Mouse (Mus musculus) C2C12 (cell line): ENCODE data around the gene Gm42372.

ENCODE experiments used
- CTCF ChIP-seq: IDR thresholded peaks from one replicate; pipeline ENCODE4 v1.5.1; 2011; ENCODE audit not compliant: control insufficient read depth, insufficient read depth, insufficient read length
- FOSL1 ChIP-seq: IDR thresholded peaks from one replicate; pipeline ENCODE4 v1.8.0; 2011; ENCODE audit warnings: mild to moderate bottlenecking, low read length; ENCODE audit not compliant: poor library complexity, insufficient read depth, severe bottlenecking
- MAX ChIP-seq: IDR thresholded peaks from one replicate; pipeline ENCODE4 v1.6.1; 2011; ENCODE audit warnings: mild to moderate bottlenecking, control low read depth

GRCm38 (mm10) chr7:16942861-16943260 lies 40.0 kb upstream of the Gm42372 start:
- TF ChIP-seq CTCF (no peak), MAX (no peak), FOSL1 (no peak)
